Mouse (Mus musculus) G1E-ER4 (cell line): Measurements from ENCODE around the gene Junb. TPM values are rescaled to one million over a fixed set of nuclear protein-coding genes. Genes with fewer than 3 reads are reported as not detected.

Experiments
- GATA1 ChIP-seq: IDR thresholded peaks from one replicate; pipeline ENCODE4 v1.8.0; 2012; ENCODE audit warnings: low read length, inconsistent platforms
- polyA plus RNA-seq: library from polyadenylated mRNA; stranded (reverse); fragments of >175 nt; gene quantifications from 2 replicates; pipeline ENCODE4 v1.2.3, GENCODE M21; 2012

Junb gene
- polyA plus RNA-seq, 1 experiment = 95.2 TPM

GRCm38 (mm10) chr8:84937620-84938485 is 40.7 kb downstream of the Junb start:
- no peak for TF ChIP-seq GATA1

- TF ChIP-seq GATA1 = no peak
Measured at GRCm38 (mm10) chr8:84936962-84937546, 41.5 kb downstream of the Junb start, which contains the start of gene Mast1. Gene Mast1 (minus strand): TSS chr8:84937359.

- TF ChIP-seq GATA1 = no peak
Measured at GRCm38 (mm10) chr8:84936041-84936961, 42.2 kb downstream of the Junb start.

GRCm38 (mm10) chr8:84935489-84935888 is 43.0 kb downstream of the Junb start:
- no peak for TF ChIP-seq GATA1

- no peak for TF ChIP-seq GATA1
Measured at GRCm38 (mm10) chr8:84934860-84935259, 43.7 kb downstream of the Junb start.

- no peak for TF ChIP-seq GATA1
Measured at GRCm38 (mm10) chr8:84933767-84934559, 44.6 kb downstream of the Junb start.

- no peak for TF ChIP-seq GATA1
Measured at GRCm38 (mm10) chr8:84930582-84930981, 47.9 kb downstream of the Junb start.

GRCm38 (mm10) chr8:84928456-84929306 is 49.8 kb downstream of the Junb start:
- TF ChIP-seq GATA1 = no peak

GRCm38 (mm10) chr8:84927513-84927912 is 51.0 kb downstream of the Junb start:
- TF ChIP-seq GATA1 = no peak

- no peak for TF ChIP-seq GATA1
Measured at GRCm38 (mm10) chr8:84925557-84925956, 53.0 kb downstream of the Junb start.

Other genes with a start within 250 kb of the Junb start
- gene Nfix, start 178.4 kb downstream of the Junb start, polyA plus RNA-seq = 16.4 and 17.8 TPM in 2 replicates
- gene Dand5, start 155.9 kb downstream of the Junb start, polyA plus RNA-seq = 1.6 and 1.7 TPM in 2 replicates
- gene Gadd45gip1, start 147.2 kb downstream of the Junb start, polyA plus RNA-seq = 88.2 and 112 TPM in 2 replicates
- gene Rad23a, start 138.1 kb downstream of the Junb start, polyA plus RNA-seq = 615 and 707 TPM in 2 replicates
- gene Calr, start 131.8 kb downstream of the Junb start, polyA plus RNA-seq = 315 and 318 TPM in 2 replicates
- 149 and 179 TPM in 2 replicates for gene Farsa, start 121.7 kb downstream of the Junb start, polyA plus RNA-seq
- 77.8 and 102 TPM in 2 replicates for gene Syce2, start 106.6 kb downstream of the Junb start, polyA plus RNA-seq
- 89.9 and 98.4 TPM in 2 replicates for gene Gcdh, start 84.8 kb downstream of the Junb start, polyA plus RNA-seq
- gene Klf1, start 76.8 kb downstream of the Junb start, polyA plus RNA-seq = 371 and 477 TPM in 2 replicates
- gene Dnase2a, start 70.2 kb downstream of the Junb start, polyA plus RNA-seq = 25.4 and 75.0 TPM in 2 replicates
- 0.46 and 0.50 TPM in 2 replicates for gene Mast1, start 41.4 kb downstream of the Junb start, polyA plus RNA-seq
- not detected in 2 replicates for gene Rtbdn, start 31.7 kb downstream of the Junb start, polyA plus RNA-seq
- not detected in 2 replicates for gene Gm49661, start 9.3 kb downstream of the Junb start, polyA plus RNA-seq
- gene Prdx2, start 9.1 kb downstream of the Junb start, polyA plus RNA-seq = 29.7 and 136 TPM in 2 replicates
- gene Rnaseh2a, start 9.0 kb downstream of the Junb start, polyA plus RNA-seq = 725 and 803 TPM in 2 replicates
- gene Hook2, start 11.9 kb upstream of the Junb start, polyA plus RNA-seq = 10.7 and 11.9 TPM in 2 replicates
- 0.03 TPM in 2 replicates for gene Best2, start 35.8 kb upstream of the Junb start, polyA plus RNA-seq
- 97.2 and 187 TPM in 2 replicates for gene Asna1, start 46.6 kb upstream of the Junb start, polyA plus RNA-seq
- gene Trir, start 48.1 kb upstream of the Junb start, polyA plus RNA-seq = 299 and 448 TPM in 2 replicates
- 17.1 and 25.1 TPM in 2 replicates for gene Tnpo2, start 58.2 kb upstream of the Junb start, polyA plus RNA-seq
- 24.7 and 27.7 TPM in 2 replicates for gene Fbxw9, start 81.3 kb upstream of the Junb start, polyA plus RNA-seq
- 1.1 and 1.3 TPM in 2 replicates for gene Gm5741, start 89.3 kb upstream of the Junb start, polyA plus RNA-seq
- gene Dhps, start 93.0 kb upstream of the Junb start, polyA plus RNA-seq = 35.9 and 40.4 TPM in 2 replicates
- gene Wdr83os, start 102.0 kb upstream of the Junb start, polyA plus RNA-seq = 4.1 and 22.5 TPM in 2 replicates
- 18.1 and 45.7 TPM in 2 replicates for gene Wdr83, start 102.6 kb upstream of the Junb start, polyA plus RNA-seq
- 9.5 and 11.4 TPM in 2 replicates for gene Man2b1, start 104.6 kb upstream of the Junb start, polyA plus RNA-seq
- not detected in 2 replicates for gene Zfp791, start 144.4 kb upstream of the Junb start, polyA plus RNA-seq
- gene Cks1brt, start 173.2 kb upstream of the Junb start, polyA plus RNA-seq = not detected in 2 replicates
- not detected in 2 replicates for gene Olfr371, start 247.3 kb upstream of the Junb start, polyA plus RNA-seq